ENCODE assay signal across 15 mouse cellular contexts in the genomic region with DNA sequence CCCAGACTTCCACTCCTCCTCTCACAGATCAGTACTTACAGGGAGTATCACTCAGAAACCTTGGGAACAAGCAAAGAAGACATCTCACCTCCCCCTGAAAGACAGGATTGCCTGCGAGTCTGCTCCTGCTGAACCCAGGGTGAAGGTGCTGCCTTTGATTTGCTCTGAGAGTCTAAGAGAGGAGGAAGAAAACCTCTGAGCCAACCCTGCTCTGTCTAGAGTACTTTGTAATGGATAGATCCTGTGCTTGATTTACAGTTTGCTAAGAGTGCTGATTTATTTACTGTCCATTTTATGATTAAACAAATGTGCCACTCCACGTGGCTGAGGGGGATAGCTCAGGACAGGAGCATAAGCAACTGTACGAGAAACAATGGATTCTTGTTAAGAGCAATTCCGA. TPM values are rescaled to one million over a fixed set of nuclear protein-coding genes. Genes with fewer than 3 reads are reported as not detected.
DNase-seq lines count a peak whose midpoint lies in the region; ATAC-seq and TF ChIP-seq lines count a peak whose summit lies in the region.
"Had no signal": no experiment of that assay in that cellular context is flagged by ENCODE, and none has a peak within 500 bp of the region (broad histone marks: within the 10 kb centered on the region; RNA-seq: fewer than 3 reads in every experiment).

No protein-coding gene starts in this region.

- no peak for ATAC-seq in embryonic facial prominence, embryonic 13.5 days (ENCODE audit: insufficient number of reproducible peaks, insufficient read depth, low FRiP score, low TSS enrichment, low read depth)
- ATAC-seq in limb, embryonic 13.5 days (ENCODE audit: low FRiP score, low read depth) = no peak
- no peak for ATAC-seq in midbrain, embryonic 15.5 days (replicated peaks)
- ATAC-seq: forebrain, embryonic 16.5 days; Patski had no signal

- TF ChIP-seq CTCF in kidney, adult 2 months (conservative IDR thresholded peaks at IDR 0.05; ENCODE audit: insufficient read depth, insufficient read length, low read depth, low read length) = no peak
- TF ChIP-seq CTCF in CH12.LX (conservative IDR thresholded peaks at IDR 0.05 in 1 of 2, IDR thresholded peaks at IDR 0.05 in 1 of 2; ENCODE audit: low read depth in 2 of 2, low read length in 2 of 2) = no peak

- no peak for TF ChIP-seq EP300 in CH12.LX (IDR thresholded peaks at IDR 0.05; ENCODE audit: low read length)

- no peaks in the 10 kb centered on the region for H3K9me3 ChIP-seq in CH12.LX (replicated peaks; ENCODE audit: low read length)
- no peaks in the 10 kb centered on the region for H3K9me3 ChIP-seq in embryonic facial prominence, embryonic 13.5 days
- H3K9me3 ChIP-seq in limb, embryonic 13.5 days = no peaks in the 10 kb centered on the region
- H3K9me3 ChIP-seq in midbrain, embryonic 15.5 days = no peaks in the 10 kb centered on the region

- TF ChIP-seq POLR2A in kidney, adult 2 months (IDR thresholded peaks at IDR 0.05; ENCODE audit: low read depth, low read length) = no peak
- TF ChIP-seq POLR2A in CH12.LX (IDR thresholded peaks at IDR 0.05; ENCODE audit: low read depth, low read length) = no peak

- TF ChIP-seq RAD21 in CH12.LX (IDR thresholded peaks at IDR 0.05; ENCODE audit: low read depth, low read length) = no peak

- in situ Hi-C loops in CH12.LX (cut with MboI; ENCODE audit: low pct_ligation_motif_present, low pct_unique_long_range_greater_than_20kb, low sequenced_read_pairs) = no loop called here

- H3K9ac ChIP-seq in CH12.LX (ENCODE audit: insufficient read depth, low read depth) = no peak overlapping the region; the same call in 1 of the 2 replicates
- no peak overlapping the region for H3K9ac ChIP-seq in embryonic facial prominence, embryonic 13.5 days
- no peak overlapping the region for H3K9ac ChIP-seq in limb, embryonic 13.5 days
- no peak overlapping the region for H3K9ac ChIP-seq in midbrain, embryonic 15.5 days

- dilution Hi-C loops in CH12.LX (cut with MboI; ENCODE audit: extremely low pct_ligation_motif_present, extremely low pct_unique_long_range_greater_than_20kb, low sequenced_read_pairs) = no loop called here

- H3K4me1 ChIP-seq in kidney, adult 2 months (ENCODE audit: control insufficient read depth, insufficient read depth, low read length) = no peaks in the 10 kb centered on the region; the same call in 1 of the 2 replicates
- H3K4me1 ChIP-seq in CH12.LX (ENCODE audit: control insufficient read depth in 1 of 2, insufficient read depth in 2 of 2) = peaks cover 2 to 3% of the 10 kb centered on the region in 2 experiments; a peak in 3 of 4 replicates
- peaks cover 18% of the 10 kb centered on the region for H3K4me1 ChIP-seq in embryonic facial prominence, embryonic 13.5 days
- H3K4me1 ChIP-seq in limb, embryonic 13.5 days = peaks cover 18% of the 10 kb centered on the region
- no peaks in the 10 kb centered on the region for H3K4me1 ChIP-seq in midbrain, embryonic 15.5 days

- peak overlapping the region; percentile 67; the same call in 1 of the 2 replicates for H3K4me2 ChIP-seq in CH12.LX (ENCODE audit: insufficient read depth, low read depth, poor library complexity, severe bottlenecking)
- H3K4me2 ChIP-seq in embryonic facial prominence, embryonic 13.5 days = peak overlapping the region; percentile 24; the same call in 1 of the 2 replicates
- peak overlapping the region; percentile 42 for H3K4me2 ChIP-seq in limb, embryonic 13.5 days (replicated peaks)
- H3K4me2 ChIP-seq in midbrain, embryonic 15.5 days = no peak overlapping the region

- no peaks in the 10 kb centered on the region for H3K27me3 ChIP-seq in kidney, adult 2 months (replicated peaks; ENCODE audit: control insufficient read depth, insufficient read depth, low read length)
- H3K27me3 ChIP-seq in CH12.LX (replicated peaks) = no peaks in the 10 kb centered on the region
- H3K27me3 ChIP-seq in embryonic facial prominence, embryonic 13.5 days = no peaks in the 10 kb centered on the region
- H3K27me3 ChIP-seq in limb, embryonic 13.5 days = no peaks in the 10 kb centered on the region
- no peaks in the 10 kb centered on the region for H3K27me3 ChIP-seq in midbrain, embryonic 15.5 days (replicated peaks)
- H3K27me3 ChIP-seq: Patski had no signal

- H3K36me3 ChIP-seq in kidney, adult 2 months (ENCODE audit: control insufficient read depth, insufficient read depth, low read length) = no peaks in the 10 kb centered on the region
- H3K36me3 ChIP-seq in CH12.LX (replicated peaks in 1 of 2; ENCODE audit: control insufficient read depth in 1 of 2, insufficient read depth in 1 of 2, low read length in 1 of 2) = no peaks in the 10 kb centered on the region
- no peaks in the 10 kb centered on the region for H3K36me3 ChIP-seq in embryonic facial prominence, embryonic 13.5 days
- H3K36me3 ChIP-seq in limb, embryonic 13.5 days = no peaks in the 10 kb centered on the region
- H3K36me3 ChIP-seq in midbrain, embryonic 15.5 days (replicated peaks) = no peaks in the 10 kb centered on the region

- no peak overlapping the region for H3K4me3 ChIP-seq in kidney, adult 2 months (ENCODE audit: insufficient read depth, low read depth, low read length)
- no peak overlapping the region for H3K4me3 ChIP-seq in CH12.LX (replicated peaks in 1 of 3; ENCODE audit: low read depth in 2 of 3, low read length in 2 of 3, poor library complexity in 1 of 3)
- no peak overlapping the region for H3K4me3 ChIP-seq in embryonic facial prominence, embryonic 13.5 days
- H3K4me3 ChIP-seq in limb, embryonic 13.5 days = no peak overlapping the region
- H3K4me3 ChIP-seq in midbrain, embryonic 15.5 days = no peak overlapping the region

- H3K27ac ChIP-seq in kidney, adult 2 months (ENCODE audit: insufficient read depth, low read depth, low read length) = peak overlapping the region; percentile 15; the same call in 1 of the 2 replicates
- no peak overlapping the region for H3K27ac ChIP-seq in CH12.LX (ENCODE audit: insufficient read depth, low read depth)
- H3K27ac ChIP-seq in embryonic facial prominence, embryonic 13.5 days = peak overlapping the region; percentile 39; the same call in 1 of the 2 replicates
- no peak overlapping the region for H3K27ac ChIP-seq in limb, embryonic 13.5 days
- H3K27ac ChIP-seq in midbrain, embryonic 15.5 days = no peak overlapping the region

- H3K79me2 ChIP-seq in CH12.LX (replicated peaks; ENCODE audit: control insufficient read depth, extremely low read depth, insufficient read depth, poor library complexity, severe bottlenecking) = no peaks in the 10 kb centered on the region

- WGBS in kidney, adult 2 months = 32% methylated on average over 4 of the region's 4 CpGs
- WGBS in embryonic facial prominence, embryonic 13.5 days = 41% methylated on average over 4 of the region's 4 CpGs
- 12% methylated on average over 4 of the region's 4 CpGs for WGBS in limb, embryonic 13.5 days
- 64% methylated on average over 4 of the region's 4 CpGs for WGBS in midbrain, embryonic 15.5 days

- no peak for DNase-seq in kidney, adult 2 months
- no peak for DNase-seq in kidney, postnatal 10 days
- DNase-seq in CH12.LX (ENCODE audit: extremely low read depth) = no peak
- no peak for DNase-seq in cerebellum, postnatal 36 days
- DNase-seq: cerebellum, adult 9-10 months; gastrocnemius, postnatal 25 days; kidney, postnatal 14 days; layer of hippocampus, postnatal 36 days; liver; thymus, postnatal 36 days had no signal

TF ChIP-seq in CH12.LX, 34 proteins besides CTCF, POLR2A, EP300 and RAD21:
- TF ChIP-seq RCOR1 (conservative IDR thresholded peaks at IDR 0.05; ENCODE audit: low read depth, low read length) (no peak), IRF4 (IDR thresholded peaks at IDR 0.05; ENCODE audit: low read depth, low read length) (no peak), MEF2A (IDR thresholded peaks at IDR 0.05; ENCODE audit: borderline replicate concordance, low read depth, low read length) (no peak), JUN (IDR thresholded peaks at IDR 0.05; ENCODE audit: insufficient read depth, low read depth, low read length) (no peak), CHD1 (IDR thresholded peaks at IDR 0.05; ENCODE audit: low read depth, low read length) (no peak), TBP (conservative IDR thresholded peaks at IDR 0.05; ENCODE audit: low read depth, low read length) (no peak)

RNA-seq across cellular contexts. Expression of a gene that starts 35.1 kb away (rescaled TPM):
- 4.0 and 4.3 TPM in 2 replicates for polyA plus RNA-seq in kidney, adult 2 months (2012; rRNA removed)
- not detected in 2 replicates for total RNA-seq in CH12.LX (2012; rRNA removed)
- total RNA-seq in CH12.LX (2014; rRNA removed) = not detected in 2 replicates
- not detected in 2 replicates for polyA plus RNA-seq in CH12.LX (2012; ENCODE audit: insufficient read length, low read depth)
- polyA plus RNA-seq in embryonic facial prominence, embryonic 13.5 days (2015; fragmentation: Nextera tagmentation; extraction: Ambion mirVana) = 7.8 and 8.2 TPM in 2 replicates
- 10.0 and 10.6 TPM in 2 replicates for polyA plus RNA-seq in limb, embryonic 13.5 days (2015; fragmentation: Nextera tagmentation; extraction: Ambion mirVana)
- 1.1 and 1.2 TPM in 2 replicates for polyA plus RNA-seq in midbrain, embryonic 15.5 days (2015; fragmentation: Nextera tagmentation; extraction: Ambion mirVana)

Comparison
In these comparisons a context has a peak if more than half of its experiments do, and no peak if none do; other contexts are left out.
1. H3K27ac ChIP-seq: peak in kidney, adult 2 months (single experiment) and embryonic facial prominence, embryonic 13.5 days (single experiment); none in CH12.LX (single experiment), limb, embryonic 13.5 days (single experiment) and midbrain, embryonic 15.5 days (single experiment).